Mouse (Mus musculus): ENCODE measurements around the gene Tpra1. TPM values are rescaled to one million over a fixed set of nuclear protein-coding genes. Genes with fewer than 3 reads are reported as not detected.

Gene Tpra1
- polyA plus RNA-seq (2014; fragmentation: Illumina TruSeq; extraction: RNeasy Lipid Tissue Mini Kit (QIAGEN cat#74804); ENCODE audit: low read depth, low replicate concordance): 1.9 TPM

GRCm38 (mm10) chr6:88901947-88902820 is at the start of gene Tpra1:
Gene Tpra1 (plus strand): TSS chr6:88902251.

GRCm38 (mm10) chr6:88874868-88875508 is 27.1 kb upstream of the Tpra1 start, which contains the start of gene Podxl2:
Gene Podxl2 (minus strand): TSS chr6:88875044.

GRCm38 (mm10) chr6:88898534-88899048 is 3.5 kb upstream of the Tpra1 start, which contains the start of gene Mcm2:
Gene Mcm2 (minus strand): TSS chr6:88898780.

Other genes with a start within 250 kb of the Tpra1 start
- 7.9 TPM for gene Mgll, start 177.8 kb upstream of the Tpra1 start, polyA plus RNA-seq (2014; fragmentation: Illumina TruSeq; extraction: RNeasy Lipid Tissue Mini Kit (QIAGEN cat#74804); ENCODE audit: low read depth, low replicate concordance)
- gene Abtb1, start 60.3 kb upstream of the Tpra1 start, polyA plus RNA-seq (2014; fragmentation: Illumina TruSeq; extraction: RNeasy Lipid Tissue Mini Kit (QIAGEN cat#74804); ENCODE audit: low read depth, low replicate concordance): 0.64 TPM
- gene Podxl2, start 27.2 kb upstream of the Tpra1 start, polyA plus RNA-seq (2014; fragmentation: Illumina TruSeq; extraction: RNeasy Lipid Tissue Mini Kit (QIAGEN cat#74804); ENCODE audit: low read depth, low replicate concordance): 1.2 TPM
- gene Mcm2, start 3.5 kb upstream of the Tpra1 start, polyA plus RNA-seq (2014; fragmentation: Illumina TruSeq; extraction: RNeasy Lipid Tissue Mini Kit (QIAGEN cat#74804); ENCODE audit: low read depth, low replicate concordance): 1.7 TPM

Measured in testis, adult 10 weeks (tissue).